Mouse (Mus musculus) lung, embryonic 15.5 days (tissue): Measurements from ENCODE around the gene 4933406M09Rik. TPM values are rescaled to one million over a fixed set of nuclear protein-coding genes. Genes with fewer than 3 reads are reported as not detected.

Experiments used
- ATAC-seq: fragments of 200-750 bp; cut with Nextera tagmentation; 2 replicates; pipeline ENCODE4 v1.8.0; 2017; ENCODE audit warnings: moderate number of reproducible peaks, borderline replicate concordance; ENCODE audit not compliant: low FRiP score, low TSS enrichment; ENCODE audit errors: extremely low read depth
- H3K27ac ChIP-seq: fragments of 300-500 bp; sonication (generic); 2 replicates; pipeline ENCODE4 v1.5.1; 2015; ENCODE audit warnings: moderate library complexity, mild to moderate bottlenecking, inconsistent platforms
- H3K27me3 ChIP-seq: fragments of 300-500 bp; sonication (generic); 2 replicates; pipeline ENCODE4 v1.6.1; 2015; ENCODE audit warnings: inconsistent platforms
- H3K36me3 ChIP-seq: fragments of 300-500 bp; sonication (generic); 2 replicates; pipeline ENCODE4 v1.6.1; 2015; ENCODE audit warnings: inconsistent platforms
- H3K4me1 ChIP-seq: fragments of 300-500 bp; sonication (generic); 2 replicates; pipeline ENCODE4 v1.6.1; 2015; ENCODE audit warnings: inconsistent platforms
- H3K4me2 ChIP-seq: fragments of 300-500 bp; sonication (generic); 2 replicates; pipeline ENCODE4 v1.6.1; 2015; ENCODE audit warnings: inconsistent platforms, mild to moderate bottlenecking, moderate library complexity
- H3K4me3 ChIP-seq: fragments of 300-500 bp; sonication (generic); 2 replicates; pipeline ENCODE4 v1.5.1; 2015; ENCODE audit warnings: mild to moderate bottlenecking, inconsistent platforms
- H3K9ac ChIP-seq: fragments of 300-500 bp; sonication (generic); 2 replicates; pipeline ENCODE4 v1.6.1; 2015; ENCODE audit warnings: inconsistent platforms
- H3K9me3 ChIP-seq: fragments of 300-500 bp; sonication (generic); 2 replicates; pipeline ENCODE4 v1.6.1; 2016; ENCODE audit warnings: inconsistent platforms
- WGBS: fragments of 180-500 bp; shearing (Covaris S2); methylation state at CpG from one replicate; pipeline ENCODE4 v1.1.7; 2015; 5-methylcytosine and 5-hydroxymethylcytosine counted together
- polyA plus RNA-seq: library from polyadenylated mRNA; unstranded; fragments of >200 nt; fragmentation: Nextera tagmentation; extraction: Ambion mirVana; gene quantifications from 2 replicates; pipeline ENCODE4 v1.2.1, GENCODE M21; 2015

Gene 4933406M09Rik
- polyA plus RNA-seq, 1 experiment from 2014 or later, result not detected

DNA sequence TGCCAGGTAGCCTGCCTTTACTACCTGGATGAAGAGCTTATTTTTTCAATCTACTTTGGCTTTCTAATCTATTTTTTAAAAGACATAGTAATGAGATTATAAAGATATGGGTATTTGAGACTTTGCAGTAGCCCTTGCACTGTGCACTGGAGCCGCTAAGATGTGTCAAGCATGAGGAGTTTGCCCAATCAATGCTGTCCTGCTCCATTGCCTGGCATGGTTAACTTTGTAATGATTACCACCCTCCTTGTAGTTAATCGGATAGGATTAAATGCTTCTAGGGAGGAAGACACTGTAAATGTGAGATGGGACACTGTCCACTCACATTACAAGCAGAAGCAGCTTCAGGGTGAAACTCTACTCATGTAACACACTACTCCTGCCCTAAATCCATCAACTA, 32.4 kb upstream of the 4933406M09Rik start:
- no peak overlapping the region for H3K27ac ChIP-seq
- H3K9ac ChIP-seq, result no peak overlapping the region
- H3K9me3 ChIP-seq, result no peaks in the 10 kb centered on the region
- no peak for ATAC-seq
- no peaks in the 10 kb centered on the region for H3K4me1 ChIP-seq
- H3K27me3 ChIP-seq, result no peaks in the 10 kb centered on the region
- 93% methylated on average over 2 of the region's 2 CpGs for WGBS
- peaks cover 84% of the 10 kb centered on the region for H3K36me3 ChIP-seq
- H3K4me3 ChIP-seq, result no peak overlapping the region
- H3K4me2 ChIP-seq, result no peak overlapping the region

- 58% methylated on average over 4 of the region's 4 CpGs for WGBS
- no peak for ATAC-seq
- Histone ChIP-seq H3K9ac (no peak overlapping the region), H3K36me3 (peaks cover 60% of the 10 kb centered on the region), H3K4me1 (peaks cover 16% of the 10 kb centered on the region), H3K9me3 (no peaks in the 10 kb centered on the region), H3K4me3 (no peak overlapping the region), H3K27me3 (no peaks in the 10 kb centered on the region), H3K4me2 (no peak overlapping the region), H3K27ac (no peak overlapping the region)
These were observed 28.3 kb upstream of the 4933406M09Rik start for GRCm38 (mm10) chr1:134357461-134357860.

DNA sequence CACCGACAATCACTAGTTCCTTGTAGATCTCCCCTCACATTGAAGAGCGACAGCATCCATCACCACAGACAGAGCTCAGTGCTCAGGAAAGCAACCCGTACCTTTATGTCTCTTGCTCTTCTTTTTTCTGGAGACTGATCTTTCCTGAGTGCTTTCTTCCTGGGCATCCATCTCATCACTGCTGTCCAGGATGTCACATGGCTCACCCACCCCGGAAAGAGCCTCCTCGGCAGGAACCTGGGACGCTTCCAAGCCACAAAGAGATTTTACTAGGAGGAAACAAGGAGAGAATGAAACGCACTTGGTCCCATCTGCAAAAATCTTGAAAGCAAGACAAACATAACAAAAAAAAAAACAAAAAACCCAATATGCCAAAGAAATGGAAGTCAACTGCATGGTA, 25.1 kb upstream of the 4933406M09Rik start:
- Histone ChIP-seq H3K4me2 (peak overlapping the region; percentile 74), H3K9me3 (no peaks in the 10 kb centered on the region), H3K27ac (no peak overlapping the region), H3K4me3 (peak overlapping the region; percentile 90), H3K36me3 (peaks cover 28% of the 10 kb centered on the region), H3K27me3 (no peaks in the 10 kb centered on the region), H3K4me1 (peaks cover 18% of the 10 kb centered on the region), H3K9ac (peak overlapping the region; percentile 90)
- ATAC-seq, result no peak
- WGBS, result 66% methylated on average over 7 of the region's 7 CpGs

- peak; percentile 91; the same call in 1 of the 2 replicates for ATAC-seq
- H3K4me2 ChIP-seq, result peak overlapping the region; percentile 74
- WGBS, result 2% methylated on average over 43 of the region's 44 CpGs
These were observed 24.4 kb upstream of the 4933406M09Rik start for GRCm38 (mm10) chr1:134361195-134361856.

DNA sequence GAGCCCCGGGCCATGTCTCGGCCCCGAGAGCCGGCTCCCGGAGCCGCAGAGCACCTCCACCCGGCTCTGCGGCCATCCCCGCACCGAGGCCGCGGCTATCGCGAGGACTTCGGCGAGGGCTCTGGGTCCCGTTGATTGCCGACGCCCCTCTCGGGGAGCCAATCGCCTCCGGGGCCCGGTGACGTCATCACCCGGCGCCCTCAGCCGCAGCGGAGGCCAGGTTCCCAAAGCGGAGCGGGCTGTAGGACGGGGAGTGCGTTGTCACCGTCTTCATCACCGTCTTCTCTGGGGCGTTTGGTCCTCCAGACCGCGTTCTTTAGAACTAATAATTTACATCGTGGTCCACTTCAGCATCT, 23.9 kb upstream of the 4933406M09Rik start, which contains the start of gene Tmem183a:
Gene Tmem183a (minus strand): TSS at position 123 of the 356 bp plus-strand sequence.
- peak within 1 kb of the TSS; percentile 90 for H3K9ac ChIP-seq
- H3K4me2 ChIP-seq, result peak within 1 kb of the TSS; percentile 74
- H3K4me1 ChIP-seq, result peaks cover 18% of the 10 kb centered on the region
- H3K4me3 ChIP-seq, result peak within 1 kb of the TSS; percentile 90
- no peaks in the 10 kb centered on the region for H3K9me3 ChIP-seq
- peaks cover 20% of the 10 kb centered on the region for H3K36me3 ChIP-seq
- WGBS, result under 1% methylated on average over 38 of the region's 38 CpGs
- ATAC-seq, result peak; percentile 98
- H3K27me3 ChIP-seq, result no peaks in the 10 kb centered on the region
- peak within 1 kb of the TSS; percentile 75 for H3K27ac ChIP-seq

More at GRCm38 (mm10) chr1:134361195-134361856, 24.4 kb upstream of the 4933406M09Rik start:
- peak overlapping the region; percentile 90 for H3K9ac ChIP-seq
- peak overlapping the region; percentile 90 for H3K4me3 ChIP-seq
- no peaks in the 10 kb centered on the region for H3K9me3 ChIP-seq
- H3K27ac ChIP-seq, result peak overlapping the region; percentile 75
- H3K27me3 ChIP-seq, result no peaks in the 10 kb centered on the region
- H3K4me1 ChIP-seq, result peaks cover 18% of the 10 kb centered on the region
- peaks cover 21% of the 10 kb centered on the region for H3K36me3 ChIP-seq

- Histone ChIP-seq H3K9ac (no peak overlapping the region), H3K4me2 (no peak overlapping the region), H3K4me1 (peaks cover 18% of the 10 kb centered on the region), H3K9me3 (no peaks in the 10 kb centered on the region), H3K27ac (no peak overlapping the region), H3K36me3 (peaks cover 10% of the 10 kb centered on the region), H3K4me3 (no peak overlapping the region), H3K27me3 (no peaks in the 10 kb centered on the region)
- 71% methylated on average over 4 of the region's 4 CpGs for WGBS
- no peak for ATAC-seq
These were observed 22.5 kb upstream of the 4933406M09Rik start for GRCm38 (mm10) chr1:134363194-134363593.

DNA sequence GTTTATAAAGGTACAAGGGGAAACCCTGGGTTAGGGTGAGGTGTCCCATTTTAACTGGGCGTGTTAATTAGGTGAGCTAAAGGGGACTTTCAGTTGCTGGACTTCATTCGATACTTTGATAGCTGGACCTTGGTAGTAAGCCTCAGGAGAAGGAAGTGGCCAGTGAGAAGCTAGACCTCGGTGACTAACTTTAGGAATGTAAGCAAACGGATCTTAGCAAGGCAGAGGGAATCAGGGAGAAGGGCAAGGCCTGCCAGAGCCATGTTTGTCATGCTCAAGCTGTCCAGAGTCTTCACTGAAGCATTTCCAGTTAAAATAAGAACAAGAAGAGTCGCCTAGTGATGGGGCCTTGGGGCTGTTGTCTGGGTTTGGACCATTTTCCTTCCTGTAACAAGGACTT, 20.2 kb upstream of the 4933406M09Rik start:
- Histone ChIP-seq H3K4me1 (peaks cover 11% of the 10 kb centered on the region), H3K9ac (no peak overlapping the region), H3K4me3 (no peak overlapping the region), H3K27me3 (no peaks in the 10 kb centered on the region), H3K9me3 (no peaks in the 10 kb centered on the region), H3K4me2 (no peak overlapping the region), H3K27ac (no peak overlapping the region), H3K36me3 (no peaks in the 10 kb centered on the region)
- WGBS, result 62% methylated on average over 5 of the region's 5 CpGs
- ATAC-seq, result no peak

GRCm38 (mm10) chr1:134368777-134369337, 16.9 kb upstream of the 4933406M09Rik start:
- Histone ChIP-seq H3K9ac (no peak overlapping the region), H3K4me1 (no peaks in the 10 kb centered on the region), H3K9me3 (no peaks in the 10 kb centered on the region), H3K36me3 (no peaks in the 10 kb centered on the region), H3K4me3 (no peak overlapping the region), H3K4me2 (no peak overlapping the region), H3K27ac (no peak overlapping the region), H3K27me3 (no peaks in the 10 kb centered on the region)
- 47% methylated on average over 9 of the region's 9 CpGs for WGBS
- ATAC-seq, result no peak

- H3K36me3 ChIP-seq, result no peaks in the 10 kb centered on the region
- WGBS, result 51% methylated on average over 2 of the region's 2 CpGs
- ATAC-seq, result no peak
- H3K9me3 ChIP-seq, result no peaks in the 10 kb centered on the region
- H3K4me3 ChIP-seq, result no peak overlapping the region
- no peak overlapping the region for H3K4me2 ChIP-seq
- H3K27me3 ChIP-seq, result no peaks in the 10 kb centered on the region
- H3K27ac ChIP-seq, result no peak overlapping the region
- no peaks in the 10 kb centered on the region for H3K4me1 ChIP-seq
- no peak overlapping the region for H3K9ac ChIP-seq
These were observed 11.6 kb upstream of the 4933406M09Rik start for GRCm38 (mm10) chr1:134374124-134374523.

DNA sequence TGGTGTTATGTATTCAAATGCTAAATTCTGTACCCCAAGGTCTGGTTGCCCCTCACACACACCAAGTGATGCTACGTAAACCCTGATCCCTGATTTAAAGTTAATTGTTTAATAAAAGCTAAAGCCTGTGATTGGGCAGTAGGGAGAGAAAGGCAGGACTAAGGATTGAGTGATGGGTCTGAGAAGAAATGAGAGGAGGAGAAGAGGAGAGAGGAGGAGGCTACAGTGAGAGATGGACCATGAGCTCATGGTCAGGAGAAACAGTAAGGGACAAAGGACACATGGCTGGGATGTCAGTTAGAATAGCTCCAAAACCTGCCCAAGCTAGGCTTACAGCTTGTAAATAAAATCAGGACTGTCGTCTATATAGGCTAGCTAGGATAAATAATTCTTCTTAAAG, 4.7 kb upstream of the 4933406M09Rik start:
- no peaks in the 10 kb centered on the region for H3K36me3 ChIP-seq
- H3K9ac ChIP-seq, result no peak overlapping the region
- WGBS, result 66% methylated on average over 2 of the region's 2 CpGs
- H3K27ac ChIP-seq, result no peak overlapping the region
- no peak overlapping the region for H3K4me3 ChIP-seq
- no peak overlapping the region for H3K4me2 ChIP-seq
- peaks cover 13% of the 10 kb centered on the region for H3K4me1 ChIP-seq
- no peaks in the 10 kb centered on the region for H3K9me3 ChIP-seq
- H3K27me3 ChIP-seq, result no peaks in the 10 kb centered on the region
- ATAC-seq, result no peak

GRCm38 (mm10) chr1:134381795-134382625, 3.7 kb upstream of the 4933406M09Rik start:
- H3K4me3 ChIP-seq, result peak overlapping the region; percentile 34
- H3K4me2 ChIP-seq, result peak overlapping the region; percentile 68
- no peaks in the 10 kb centered on the region for H3K9me3 ChIP-seq
- ATAC-seq, result no peak
- H3K4me1 ChIP-seq, result peaks cover 13% of the 10 kb centered on the region
- H3K27ac ChIP-seq, result no peak overlapping the region
- 1% methylated on average over 19 of the region's 19 CpGs for WGBS
- H3K36me3 ChIP-seq, result no peaks in the 10 kb centered on the region
- H3K9ac ChIP-seq, result peak overlapping the region; percentile 38
- no peaks in the 10 kb centered on the region for H3K27me3 ChIP-seq

- Histone ChIP-seq H3K36me3 (no peaks in the 10 kb centered on the region), H3K4me3 (no peak overlapping the region), H3K4me2 (no peak overlapping the region), H3K27ac (no peak overlapping the region), H3K9me3 (no peaks in the 10 kb centered on the region), H3K27me3 (no peaks in the 10 kb centered on the region), H3K9ac (no peak overlapping the region), H3K4me1 (peaks cover 13% of the 10 kb centered on the region)
- no peak for ATAC-seq
- 88% methylated on average over 4 of the region's 4 CpGs for WGBS
These were observed 1.2 kb upstream of the 4933406M09Rik start for GRCm38 (mm10) chr1:134384581-134384980.
